Mouse (Mus musculus): Measurements from ENCODE around the gene Hdac1.

Hdac1 gene

DNA sequence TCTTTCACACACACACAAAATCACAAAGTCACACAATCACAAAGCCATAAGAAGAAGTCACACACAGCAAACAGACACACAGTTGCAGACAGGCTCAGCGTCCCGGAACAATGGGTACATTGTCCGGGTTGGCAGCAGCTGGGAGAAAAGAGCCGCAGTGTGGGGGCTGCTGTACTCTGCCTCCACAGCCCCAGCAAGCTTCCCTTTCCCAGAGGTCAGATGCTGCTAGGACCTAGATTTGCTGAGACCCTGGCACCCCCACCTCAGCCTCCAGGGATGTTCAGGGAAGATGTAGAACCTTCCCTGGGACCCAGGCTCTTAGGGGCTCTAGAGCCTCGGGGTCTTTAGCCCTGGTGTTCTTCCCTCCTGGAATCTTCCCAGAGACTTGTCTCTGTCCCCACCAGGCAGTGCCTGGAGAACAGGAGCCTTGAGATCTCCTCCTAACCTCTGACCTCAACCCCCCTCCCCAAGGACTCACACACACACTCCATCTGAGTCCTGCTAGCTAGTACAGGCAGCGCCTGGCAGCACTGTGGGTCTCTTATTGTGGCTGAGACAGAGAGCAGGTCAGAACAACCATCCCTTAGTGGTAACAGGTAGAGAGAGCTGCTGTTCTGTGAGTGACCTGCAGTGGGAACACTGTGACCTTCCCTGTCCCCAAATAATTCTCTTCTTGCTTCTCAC is 31.0 kb downstream of the Hdac1 start:
- no peak for DNase-seq (ENCODE audit: low spot score)

DNA sequence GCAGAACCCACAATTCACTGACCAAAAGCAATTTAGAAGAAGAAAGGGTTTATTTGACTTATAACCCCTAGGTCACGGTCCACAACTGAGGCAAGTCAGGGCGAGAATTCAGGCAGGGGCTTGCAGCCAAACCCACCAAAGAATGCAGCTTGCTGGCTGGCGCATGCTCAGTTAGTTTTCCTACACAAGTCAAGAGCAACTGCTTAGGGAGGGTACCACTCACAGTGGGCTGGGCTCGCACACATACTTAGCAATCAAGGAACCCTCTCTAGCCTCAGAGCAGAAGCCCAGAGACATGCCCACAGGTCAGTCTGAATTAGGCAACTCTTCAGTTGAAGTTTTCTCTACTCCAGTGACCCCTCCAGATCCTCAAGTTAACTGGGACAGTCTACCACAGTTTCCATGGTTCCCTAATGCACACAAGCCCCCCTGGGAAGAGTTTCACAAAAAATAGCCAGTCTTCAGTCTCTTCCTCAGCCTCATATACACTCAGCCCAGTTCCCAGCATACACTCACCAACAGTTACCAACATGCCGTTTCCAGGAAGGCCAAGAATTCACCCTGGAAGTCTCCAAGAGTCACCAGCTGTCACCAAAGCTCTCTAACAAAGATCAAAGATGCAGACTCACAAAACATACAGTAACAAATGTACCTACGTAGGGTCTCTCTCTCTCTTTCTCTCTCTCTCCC is 31.6 kb downstream of the Hdac1 start:
- no peak for DNase-seq (ENCODE audit: low spot score)

DNA sequence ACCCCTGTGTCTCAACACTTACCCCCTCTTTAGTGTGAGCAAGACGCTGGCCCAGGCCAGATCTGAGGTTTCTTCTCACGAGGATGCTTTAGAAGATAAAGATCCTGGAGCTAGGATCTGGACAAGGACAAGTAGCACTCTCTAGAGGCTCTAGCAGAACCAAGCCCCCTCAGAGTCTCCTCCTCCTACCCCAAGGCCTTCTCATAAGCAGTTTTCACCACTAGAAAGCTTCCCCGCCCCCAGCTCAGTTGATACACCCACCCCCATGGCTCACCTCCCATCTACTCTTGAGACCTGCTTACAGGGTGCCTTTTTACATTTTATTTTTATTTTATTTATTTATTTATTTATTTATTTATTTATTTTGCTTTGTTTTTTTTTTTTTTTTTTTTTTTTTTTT is 32.9 kb downstream of the Hdac1 start:
- no peak for DNase-seq (ENCODE audit: low spot score)

DNA sequence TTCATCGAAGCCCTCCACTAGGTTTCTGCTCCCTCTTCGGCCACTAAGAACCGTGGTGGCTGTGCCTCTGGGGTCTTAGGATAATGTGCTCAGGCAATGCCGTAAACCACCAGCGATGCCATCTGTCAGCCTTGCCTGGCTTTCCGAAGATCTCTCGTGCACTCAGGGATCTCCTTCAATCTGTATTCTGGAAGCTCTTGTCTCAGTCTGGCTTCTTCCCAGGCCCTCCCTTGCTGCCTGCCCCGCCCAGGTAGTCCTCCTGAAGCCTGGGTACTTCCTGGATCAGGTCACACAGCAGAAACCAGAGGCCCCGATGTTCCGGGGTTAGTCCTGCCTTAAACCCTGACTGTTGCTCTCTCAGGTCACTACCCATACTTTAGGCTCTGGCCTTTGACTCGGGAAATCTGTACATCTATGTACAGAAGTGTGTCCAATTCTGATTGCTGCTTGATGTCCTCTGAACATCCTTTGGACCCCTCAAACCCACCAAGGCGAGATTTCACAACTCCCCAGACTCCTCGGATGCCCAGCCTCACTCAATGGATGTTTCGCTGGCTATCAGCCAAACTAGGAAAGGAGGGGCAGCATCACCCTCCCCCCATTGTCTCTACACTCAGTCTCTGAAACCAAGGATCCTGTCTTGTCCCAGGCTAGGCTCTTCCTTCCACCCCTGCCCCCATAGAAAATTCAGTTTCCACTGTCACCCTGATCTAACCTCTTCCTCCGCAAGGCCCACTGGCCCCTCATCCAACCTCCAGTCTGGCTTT is 33.5 kb downstream of the Hdac1 start:
- no peak for DNase-seq (ENCODE audit: low spot score)

DNA sequence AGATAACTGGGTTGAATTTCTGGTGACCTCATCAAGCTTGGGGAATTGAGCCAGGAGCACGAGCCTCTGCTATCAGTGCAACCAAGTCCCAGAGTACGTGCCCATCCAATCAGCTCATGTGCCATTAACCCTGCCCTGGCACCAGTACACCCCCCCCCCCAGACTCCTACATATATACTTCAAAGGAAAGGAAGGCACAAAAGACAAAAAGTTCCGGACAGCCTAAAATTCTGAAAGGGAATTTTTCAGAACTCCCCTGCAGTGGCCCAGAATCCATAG is 34.3 kb downstream of the Hdac1 start:
- DNase-seq (ENCODE audit: low spot score): no peak

DNA sequence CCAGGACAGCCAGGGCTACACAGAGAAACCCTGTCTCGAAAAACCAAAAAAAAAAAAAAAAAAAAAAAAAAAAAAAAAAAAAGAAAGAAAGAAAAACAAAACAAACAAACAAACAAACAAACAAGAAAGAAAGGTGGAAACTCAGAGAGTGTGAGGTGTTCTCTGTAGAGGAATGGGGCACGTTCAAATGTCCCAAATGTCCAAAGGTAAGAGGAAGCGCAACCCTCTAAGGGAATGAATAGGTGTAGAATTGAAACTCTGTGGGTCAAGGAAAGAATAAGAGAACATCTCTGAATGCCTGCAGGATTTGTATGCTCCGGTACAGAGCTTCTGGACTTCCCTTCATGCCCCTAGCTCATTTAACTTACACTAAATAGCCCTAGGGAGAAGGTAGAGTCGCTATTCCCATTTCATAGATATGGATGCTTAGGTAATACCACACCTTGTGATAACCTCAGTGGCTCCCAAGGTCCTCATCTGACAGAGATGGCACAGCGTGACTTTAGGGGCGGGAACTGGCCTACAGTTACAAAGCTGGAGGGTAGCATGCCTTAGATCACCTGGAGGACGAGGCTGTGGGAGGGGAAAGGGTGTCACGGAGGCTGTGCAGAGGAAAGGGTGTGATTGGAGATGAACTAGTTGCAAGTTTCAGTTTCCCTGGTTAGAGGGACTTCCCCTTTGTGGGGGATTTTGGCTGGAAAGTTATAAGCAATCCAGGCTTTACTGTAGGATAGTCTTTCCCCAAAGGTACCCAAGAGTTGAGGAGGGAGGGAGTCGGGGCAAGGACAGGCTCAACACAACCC is 34.9 kb downstream of the Hdac1 start:
- no peak for DNase-seq (ENCODE audit: low spot score)

DNA sequence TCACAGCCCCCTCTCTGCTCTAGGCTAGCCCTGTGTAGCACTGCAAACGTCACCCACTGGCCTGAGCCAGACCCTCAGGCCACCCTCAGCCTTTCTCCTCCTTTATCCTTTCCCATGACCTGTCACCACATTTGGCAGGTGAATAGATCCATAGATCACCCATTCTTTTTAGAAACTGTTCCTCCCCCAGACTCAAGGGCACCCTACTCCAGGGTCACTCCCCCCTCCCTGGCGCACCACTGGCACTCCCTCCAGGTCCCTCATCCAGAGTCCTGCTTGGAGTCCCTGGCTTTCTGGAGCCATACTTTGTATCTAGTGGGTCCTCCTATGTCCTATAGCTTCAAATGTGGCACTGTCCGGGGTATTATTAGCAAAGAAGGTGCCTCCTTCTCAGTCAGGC is 37.0 kb downstream of the Hdac1 start:
- no peak for DNase-seq (ENCODE audit: low spot score)

DNA sequence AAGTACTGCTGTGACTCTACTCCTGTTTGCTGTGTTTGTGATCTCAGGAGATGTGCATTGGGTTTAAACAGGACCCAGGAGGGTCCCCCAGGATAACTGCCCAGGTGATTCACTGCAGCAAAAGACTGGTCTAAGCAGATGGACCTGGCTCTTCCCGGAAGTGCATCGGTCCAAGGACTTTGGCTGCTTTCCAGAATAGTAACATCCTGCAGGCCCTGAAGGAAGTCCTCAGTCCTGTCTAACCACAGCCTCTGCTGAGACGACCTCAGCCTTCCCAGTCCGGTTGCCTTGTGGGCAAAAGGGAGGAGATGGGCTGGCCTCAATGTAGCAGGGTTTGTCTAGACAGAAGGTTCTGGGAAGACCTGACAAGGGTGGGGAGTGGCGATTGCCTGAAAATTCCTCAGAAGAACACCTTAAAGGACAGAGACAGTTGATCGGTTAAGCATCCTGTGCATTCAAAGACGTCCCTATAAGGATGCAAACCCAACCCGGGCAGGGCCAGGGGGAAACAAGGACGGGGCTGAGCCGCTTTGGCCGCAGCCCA is 39.5 kb downstream of the Hdac1 start:
- no peak for DNase-seq (ENCODE audit: low spot score)

DNA sequence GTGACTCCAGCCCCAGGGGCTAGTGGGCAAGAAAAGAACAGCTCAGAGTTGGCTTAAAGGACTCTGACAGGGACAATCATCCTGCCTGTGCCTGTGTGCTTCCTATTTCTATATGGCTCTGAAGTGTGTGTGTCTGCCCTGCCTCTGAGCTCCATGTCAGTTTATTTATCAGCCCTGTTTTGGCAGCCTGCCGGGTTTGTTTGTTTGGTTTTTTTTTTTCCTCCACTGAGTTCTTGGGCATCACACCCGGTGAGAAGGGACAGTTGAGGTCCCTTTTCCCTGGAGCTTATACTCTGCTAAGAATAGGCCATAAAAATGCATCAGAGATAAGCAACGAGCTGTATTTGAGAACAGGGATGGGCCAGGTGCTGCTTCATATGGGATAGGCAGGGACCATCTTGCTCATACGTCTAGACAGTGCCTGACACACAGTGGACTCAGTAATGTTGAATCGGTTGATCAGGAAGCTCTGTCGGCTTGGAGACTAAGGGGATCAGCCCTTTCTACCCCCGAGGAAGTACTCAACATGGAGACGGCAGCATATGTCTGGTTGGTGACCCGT is 40.1 kb downstream of the Hdac1 start:
- no peak for DNase-seq (ENCODE audit: low spot score)

DNA sequence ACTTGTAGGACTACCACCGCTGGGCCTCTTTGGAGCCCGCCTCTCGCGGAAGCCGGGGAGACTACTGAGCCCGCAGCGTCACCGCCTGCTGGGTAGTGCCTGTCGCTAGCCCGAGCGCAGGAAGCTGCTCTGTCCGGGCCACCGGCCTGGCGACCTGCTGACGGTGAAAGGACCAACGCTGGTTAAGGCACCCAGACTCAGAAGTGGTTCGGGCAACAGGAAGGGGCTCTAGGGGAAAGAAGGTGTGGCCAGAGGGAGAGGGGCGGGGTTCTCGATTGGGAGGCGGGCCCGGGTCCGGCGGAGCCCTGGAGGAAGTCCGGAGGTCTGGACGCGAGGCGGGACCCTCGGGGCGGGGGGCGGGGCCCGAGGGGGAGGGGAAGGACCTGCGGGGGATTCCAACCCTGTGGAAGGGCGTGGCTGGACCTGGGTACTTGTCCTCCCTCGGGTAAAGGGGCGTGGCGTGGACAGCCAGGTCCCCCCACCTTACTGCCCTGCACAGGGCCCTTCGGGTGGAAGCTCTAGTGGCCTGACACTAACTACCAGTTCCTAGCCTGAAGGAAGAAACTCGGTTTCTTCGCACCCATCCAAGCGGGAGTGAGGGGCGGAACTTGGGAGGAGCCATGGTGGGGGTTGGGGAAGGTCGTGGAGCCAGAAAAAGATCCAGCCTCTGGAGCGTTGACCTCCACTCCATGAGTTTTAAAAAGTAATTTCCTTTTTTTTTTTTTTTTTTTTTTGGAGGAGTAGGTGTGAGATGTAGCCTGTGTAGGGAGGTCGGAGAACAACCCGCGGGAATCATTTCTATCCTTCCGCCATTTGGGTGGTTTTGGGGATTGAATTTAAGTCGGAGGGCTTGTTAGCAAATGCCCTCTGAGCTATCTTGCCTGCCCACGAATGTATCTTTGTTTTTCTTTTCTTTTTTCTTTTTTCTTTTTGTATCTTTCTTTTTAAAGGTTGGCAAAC is 41.6 kb downstream of the Hdac1 start:
- peak; percentile 82 for DNase-seq (ENCODE audit: low spot score)

DNA sequence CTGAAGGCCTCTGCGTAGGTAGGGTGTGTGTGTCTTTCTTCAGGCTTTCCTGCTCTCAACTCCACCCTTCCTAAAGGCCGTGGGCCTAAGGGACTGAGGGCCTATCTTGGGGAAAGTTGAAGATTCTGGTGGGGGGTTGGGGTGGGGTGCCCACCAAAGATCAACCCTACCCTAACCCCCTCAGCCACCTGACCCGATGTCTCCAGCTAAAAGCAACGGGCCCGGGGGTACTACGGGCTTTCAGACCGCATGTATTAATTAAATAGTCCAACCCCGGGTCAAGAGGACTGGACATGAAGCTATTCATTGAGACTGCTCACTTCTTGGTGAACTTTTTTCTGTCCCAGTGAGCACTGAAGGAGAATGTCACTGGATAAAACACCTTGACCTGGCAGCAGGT is 42.5 kb downstream of the Hdac1 start:
- no peak for DNase-seq (ENCODE audit: low spot score)

DNA sequence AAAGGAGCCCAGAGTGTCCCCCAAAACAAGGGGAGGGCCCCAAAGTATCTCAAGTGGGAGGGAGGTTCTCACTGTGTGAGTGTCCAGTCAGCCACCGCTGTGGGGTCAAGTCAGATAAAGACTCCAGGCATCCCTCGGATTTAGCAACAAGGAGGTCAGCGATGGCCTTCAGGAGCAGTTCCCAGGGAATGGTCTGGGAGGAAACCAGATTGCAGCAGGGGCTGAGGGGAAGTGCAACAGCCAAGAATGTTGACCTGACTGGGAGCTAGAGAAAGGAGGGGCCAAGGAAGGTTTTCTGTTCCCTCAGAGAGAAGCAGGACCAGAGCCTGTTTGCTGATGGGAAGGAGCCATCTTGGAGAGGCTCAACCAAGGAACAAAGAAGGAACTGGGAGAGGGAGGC is 43.6 kb downstream of the Hdac1 start:
- DNase-seq (ENCODE audit: low spot score): no peak

DNA sequence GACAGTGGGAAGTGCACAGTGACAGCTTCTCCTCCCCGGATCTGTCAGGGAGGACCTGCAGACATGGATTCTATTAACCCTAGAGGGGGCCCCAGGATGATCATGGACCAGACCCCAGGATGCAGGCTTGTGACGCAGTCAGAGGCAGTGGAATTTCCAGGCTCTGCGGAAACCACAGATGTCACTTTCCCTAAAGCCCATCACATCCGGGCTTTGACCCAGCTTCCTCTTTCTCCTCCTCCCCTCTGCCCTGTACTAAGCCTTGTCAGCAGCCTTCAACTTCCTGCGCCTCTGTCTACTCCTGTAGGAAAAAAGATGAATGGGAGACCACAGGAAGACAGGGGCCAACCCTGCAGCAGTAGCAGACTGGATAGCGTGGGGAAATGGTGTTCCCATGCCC is 45.9 kb downstream of the Hdac1 start:
- DNase-seq (ENCODE audit: low spot score): no peak

DNA sequence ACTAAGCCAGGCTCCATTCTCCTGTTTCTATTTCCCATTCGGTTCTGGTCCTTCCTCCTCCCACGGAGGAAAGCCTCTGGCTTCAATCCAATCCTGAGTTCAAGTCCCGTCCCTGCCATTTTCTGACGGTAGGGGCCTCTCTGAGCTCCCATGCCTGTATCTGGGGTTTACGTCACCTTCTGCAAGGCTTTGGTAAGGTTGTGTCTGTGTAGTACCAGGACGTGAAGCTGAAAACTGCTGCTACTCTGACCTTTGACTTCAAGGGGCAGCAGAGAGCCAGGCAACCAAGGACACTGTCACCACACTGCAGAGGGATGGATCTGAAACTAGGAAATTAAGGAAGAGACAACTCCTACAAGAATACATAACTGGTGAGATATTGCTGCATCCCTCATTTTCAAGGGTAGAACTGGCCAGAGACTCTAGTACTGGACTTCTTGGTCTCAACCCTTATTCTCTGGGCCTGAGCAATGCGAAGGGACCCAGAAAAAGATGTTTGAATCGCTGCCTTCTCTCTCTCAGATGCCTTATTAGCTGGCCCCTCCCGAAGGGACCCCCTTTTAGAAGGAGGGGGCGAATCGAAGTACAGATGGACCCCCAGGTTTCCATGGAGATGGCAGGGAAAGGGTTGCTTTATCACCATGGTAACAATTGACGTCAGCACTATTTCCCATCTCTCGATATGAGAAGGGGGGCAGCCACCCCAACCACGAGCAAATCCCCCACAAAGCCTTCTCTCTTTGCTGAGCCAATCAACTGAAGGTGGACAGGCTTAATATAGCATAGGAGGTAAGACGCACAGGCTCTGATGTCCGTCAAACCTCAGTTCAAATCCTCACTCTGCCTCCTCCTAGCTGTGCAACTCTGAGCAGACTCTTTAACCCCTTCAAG is 46.6 kb downstream of the Hdac1 start:
- no peak for DNase-seq (ENCODE audit: low spot score)

DNA sequence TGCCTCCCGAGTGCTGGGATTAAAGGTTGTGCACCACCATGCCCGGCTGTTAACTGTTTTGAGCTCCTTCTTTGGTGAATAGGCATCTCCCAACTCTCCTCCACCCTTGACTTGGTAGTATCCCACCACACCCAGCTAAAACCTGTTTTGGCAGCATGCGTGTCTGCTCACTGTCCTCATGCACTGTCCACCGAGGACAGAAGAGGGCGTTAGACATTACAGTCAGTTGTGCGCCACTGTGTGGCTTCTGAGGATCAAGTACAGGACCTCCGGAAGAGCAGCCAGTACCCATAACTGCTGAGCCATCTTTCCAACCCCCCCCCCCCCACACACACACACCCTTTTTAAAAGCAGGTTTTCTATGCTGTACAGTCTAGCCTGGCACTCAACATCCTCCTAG is 47.8 kb downstream of the Hdac1 start:
- no peak for DNase-seq (ENCODE audit: low spot score)

DNA sequence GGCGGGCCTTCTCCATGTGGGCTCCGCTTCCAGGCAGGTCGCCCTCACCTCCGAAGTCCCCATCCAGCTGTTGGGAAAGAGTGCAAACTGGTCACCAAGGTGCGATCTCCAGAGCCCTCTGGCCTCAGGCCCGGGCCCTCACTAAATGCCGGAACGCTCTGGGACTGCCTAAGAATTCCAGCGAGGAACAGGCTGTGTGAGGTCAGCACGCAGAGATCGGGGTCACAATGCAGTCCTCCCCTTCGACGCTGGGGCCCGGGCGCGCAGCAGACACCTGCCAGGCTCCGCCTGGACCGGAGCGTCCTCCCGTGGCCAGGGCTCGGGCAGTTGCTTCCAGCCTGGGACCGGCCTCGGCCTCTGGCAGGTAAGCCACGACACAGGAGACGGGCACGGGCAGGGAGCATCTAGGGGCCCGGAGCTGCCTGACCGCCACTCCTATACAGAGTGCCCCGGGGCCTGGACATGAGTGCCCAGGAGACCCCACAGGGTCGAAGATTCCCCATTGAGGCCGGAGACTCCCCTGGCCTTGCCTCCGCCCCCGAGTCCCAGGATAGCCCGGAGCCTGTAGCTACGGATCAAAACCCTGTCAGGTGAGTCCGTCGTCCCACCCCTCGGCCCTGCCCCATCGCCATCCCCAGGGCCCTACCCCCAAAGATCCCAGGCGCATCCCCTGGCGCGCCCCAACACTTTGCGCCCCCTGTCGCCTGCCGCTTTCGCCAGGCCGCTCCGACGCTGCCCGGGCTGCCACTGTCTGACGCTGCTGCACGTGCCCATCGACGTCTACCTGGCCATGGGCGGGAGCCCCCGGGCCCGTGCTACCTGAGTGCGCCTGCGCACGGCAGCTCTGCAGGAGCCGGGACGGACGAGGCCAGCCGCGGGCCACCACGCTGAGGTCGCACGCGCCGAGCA is 51.3 kb downstream of the Hdac1 start, which contains the start of the genes Tssk3 and Fam229a:
Tssk3 (minus strand) TSS at position 51 of the 909 bp plus-strand sequence.
Fam229a (plus strand) TSS at position 219 of the 909 bp plus-strand sequence.
- no peak for DNase-seq (ENCODE audit: low spot score)

DNA sequence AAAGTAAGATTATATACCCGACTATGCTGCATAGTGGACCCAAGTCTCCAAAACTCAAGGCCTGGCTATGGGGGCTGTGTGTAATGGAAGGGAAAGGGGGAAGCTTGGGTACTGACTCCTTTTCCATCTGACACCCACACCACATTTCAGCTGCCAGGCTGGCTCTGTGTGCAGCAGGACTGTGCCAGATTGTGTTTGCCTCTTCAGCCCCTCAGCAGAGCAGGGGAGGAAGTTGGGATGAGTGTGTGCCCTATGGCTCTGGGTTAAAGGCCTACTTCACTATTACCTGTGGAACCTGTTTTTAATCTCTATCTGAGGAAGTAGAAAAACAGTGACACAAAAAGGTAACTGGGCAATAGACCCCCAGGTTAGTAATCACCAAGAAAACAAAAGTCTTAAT is 61.4 kb downstream of the Hdac1 start:
- no peak for DNase-seq (ENCODE audit: low spot score)

DNA sequence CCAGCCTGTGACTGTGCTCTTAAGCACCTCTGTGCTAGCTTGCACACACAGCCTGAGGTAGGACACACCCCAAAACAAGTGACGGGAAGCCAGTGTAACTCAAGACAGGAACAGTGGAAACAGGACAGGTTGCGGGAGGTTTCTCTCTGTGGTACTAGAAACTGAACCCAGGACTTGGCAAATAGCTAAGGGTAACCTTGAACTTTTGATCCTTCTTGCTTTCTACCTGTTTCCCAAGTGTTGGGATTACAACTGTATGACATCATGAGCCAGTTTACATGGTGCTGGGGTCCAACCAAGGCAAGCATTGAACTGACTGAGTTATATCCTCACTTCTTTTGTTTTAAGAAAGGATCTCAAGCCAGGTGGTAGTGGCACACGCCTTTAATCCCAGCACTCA is 62.6 kb downstream of the Hdac1 start:
- no peak for DNase-seq (ENCODE audit: low spot score)

DNA sequence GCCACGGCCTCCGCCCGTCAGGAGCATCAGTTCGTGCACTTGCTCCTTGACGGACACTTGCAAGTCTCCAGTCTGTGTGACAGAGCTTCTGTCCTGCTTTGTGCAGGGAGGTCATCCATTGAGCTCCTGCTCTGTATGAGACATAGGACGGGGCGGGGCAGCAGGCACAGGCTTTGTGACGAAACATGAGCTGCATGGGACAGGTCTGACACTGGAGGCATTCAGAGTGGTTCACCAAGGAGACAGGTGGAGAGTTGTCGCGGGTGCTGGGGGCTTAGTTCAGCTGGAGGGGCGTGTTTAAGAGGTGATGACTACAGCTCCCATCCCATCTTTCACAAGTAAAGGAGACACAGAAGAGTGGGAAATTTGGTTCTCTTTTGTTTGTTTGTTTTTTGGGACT is 66.5 kb downstream of the Hdac1 start:
- no peak for DNase-seq (ENCODE audit: low spot score)
